Mouse (Mus musculus): Measurements from ENCODE around the gene 1700086D15Rik. TPM values are rescaled to one million over a fixed set of nuclear protein-coding genes. Genes with fewer than 3 reads are reported as not detected.

1700086D15Rik gene
- not detected in 2 replicates for polyA plus RNA-seq (2012)

GRCm38 (mm10) chr11:65159791-65160190 is at the start of gene 1700086D15Rik:
Gene 1700086D15Rik (minus strand): TSS chr11:65159891.

GRCm38 (mm10) chr11:65162767-65163120 is 3.1 kb upstream of the 1700086D15Rik start, which contains the start of gene Arhgap44:
Gene Arhgap44 (minus strand): TSS chr11:65162961.

Other genes starting within 250 kb of the 1700086D15Rik start
- 31.8 and 34.4 TPM in 2 replicates for gene Elac2, start 180.9 kb downstream of the 1700086D15Rik start, polyA plus RNA-seq (2012)
- not detected in 2 replicates for gene Arhgap44, start 3.1 kb upstream of the 1700086D15Rik start, polyA plus RNA-seq (2012)
- not detected in 2 replicates for gene Myocd, start 110.1 kb upstream of the 1700086D15Rik start, polyA plus RNA-seq (2012)

Measured in megakaryocyte-erythroid progenitor cell, adult 5 weeks (primary cell).